Mouse (Mus musculus): ENCODE measurements around the gene Oxa1l. TPM values are rescaled to one million over a fixed set of nuclear protein-coding genes. Genes with fewer than 3 reads are reported as not detected.

The Oxa1l gene
- total and polyA plus RNA-seq, 3 experiments: 43.3 to 143 TPM; not detected in 1

DNA sequence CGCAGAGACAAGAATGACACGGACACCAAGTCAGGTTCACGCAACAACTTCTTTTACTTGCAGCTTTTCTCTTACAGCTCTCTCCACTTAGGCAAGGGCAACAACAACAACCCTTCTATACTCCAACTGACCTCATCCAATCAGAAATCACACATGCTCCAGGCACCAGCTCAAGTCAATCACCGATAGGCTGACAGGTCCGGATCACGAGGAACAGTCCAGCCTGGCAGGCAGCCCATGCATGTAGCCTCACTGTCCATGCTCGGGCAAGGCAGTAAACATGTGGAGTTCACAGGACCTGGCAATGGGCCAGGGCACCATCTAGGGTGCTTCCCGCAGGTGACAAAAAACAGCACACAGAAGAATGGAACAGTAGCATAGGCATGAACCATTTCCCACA, 8.3 kb upstream of the Oxa1l start:
- Histone ChIP-seq H3K4me3 (ENCODE audit: control insufficient read depth in 1 of 2, insufficient read depth in 1 of 2, low read depth in 2 of 2, low read length in 2 of 2) (peak overlapping the region; percentile 60 to 77), H3K79me2 (ENCODE audit: control insufficient read depth, insufficient read depth, low read length, poor library complexity) (no peaks in the 10 kb centered on the region), H3K36me3 (ENCODE audit: control insufficient read depth in 1 of 2, insufficient read depth in 2 of 2, low read length in 2 of 2) (no peaks in the 10 kb centered on the region), H3K9ac (ENCODE audit: control insufficient read depth, low read depth, low read length, poor library complexity, severe bottlenecking) (peak overlapping the region; percentile 55), H3K4me1 (ENCODE audit: control insufficient read depth in 1 of 2, insufficient read depth in 2 of 2, low read length in 2 of 2) (no peaks in the 10 kb centered on the region; a peak in 1 of 4 replicates), H3K27me3 (ENCODE audit: control insufficient read depth in 1 of 2, insufficient read depth in 2 of 2, low read length in 2 of 2) (no peaks in the 10 kb centered on the region), H3K9me3 (replicated peaks; ENCODE audit: insufficient read depth, low read length) (no peaks in the 10 kb centered on the region), H3K27ac (ENCODE audit: control insufficient read depth, low read depth, low read length) (no peak overlapping the region)
- DNase-seq (ENCODE audit: low read depth, low spot score): peak; percentile 85
- TF ChIP-seq POLR2A (IDR thresholded peaks at IDR 0.05; ENCODE audit: control insufficient read depth in 1 of 2, insufficient read depth in 1 of 2, low read depth in 1 of 2, low read length in 2 of 2, poor library complexity in 1 of 2): no peak
- TF ChIP-seq ELF1 (IDR thresholded peaks at IDR 0.05; ENCODE audit: low read depth, low read length): no peak
- peak; percentile 77; the same call in 1 of the 2 replicates for TF ChIP-seq MXI1 (IDR thresholded peaks at IDR 0.05; ENCODE audit: low read depth, low read length)
- TF ChIP-seq NRF1 (IDR thresholded peaks at IDR 0.05; ENCODE audit: insufficient read depth, low read depth, low read length, poor library complexity, severe bottlenecking): no peak
- no peak for TF ChIP-seq CTCF (IDR thresholded peaks at IDR 0.05 in 2 of 3, conservative IDR thresholded peaks at IDR 0.05 in 1 of 3; ENCODE audit: control insufficient read depth in 1 of 3, insufficient read depth in 1 of 3, low read depth in 2 of 3, low read length in 3 of 3, poor library complexity in 1 of 3, severe bottlenecking in 1 of 3)
- peak; percentile 43; the same call in 1 of the 2 replicates for TF ChIP-seq ETS1 (IDR thresholded peaks at IDR 0.05; ENCODE audit: low read depth, low read length)
- no peak for TF ChIP-seq RCOR1 (IDR thresholded peaks at IDR 0.05; ENCODE audit: low read depth, low read length)
- TF ChIP-seq MAZ (IDR thresholded peaks at IDR 0.05; ENCODE audit: low read depth, low read length): no peak
- TF ChIP-seq MAFK (IDR thresholded peaks at IDR 0.05; ENCODE audit: borderline replicate concordance, low read depth, low read length): no peak
- no peak for TF ChIP-seq USF2 (IDR thresholded peaks at IDR 0.05; ENCODE audit: borderline replicate concordance in 1 of 2, insufficient read depth in 1 of 2, low read depth in 1 of 2, low read length in 2 of 2)
- TF ChIP-seq ZKSCAN1 (IDR thresholded peaks at IDR 0.05; ENCODE audit: low read depth, low read length): no peak
- no peak for TF ChIP-seq NELFE (IDR thresholded peaks at IDR 0.05; ENCODE audit: low read depth, low read length)
- no peak for TF ChIP-seq RAD21 (IDR thresholded peaks at IDR 0.05; ENCODE audit: low read depth, low read length)
- 0 out of 2 replicates have a peak, but pooled peaks have one; percentile 64 for TF ChIP-seq MAX (IDR thresholded peaks at IDR 0.05; ENCODE audit: low read length)
- TF ChIP-seq SIN3A (IDR thresholded peaks at IDR 0.05; ENCODE audit: low read length): peak; percentile 80
- no peak for TF ChIP-seq BHLHE40 (IDR thresholded peaks at IDR 0.05; ENCODE audit: borderline replicate concordance, low read depth, low read length)
- no peak for TF ChIP-seq MYC (IDR thresholded peaks at IDR 0.05; ENCODE audit: low read depth, low read length)
- no peak for TF ChIP-seq TAL1 (IDR thresholded peaks at IDR 0.05; ENCODE audit: low read length)
- no peak for TF ChIP-seq TBP (IDR thresholded peaks at IDR 0.05; ENCODE audit: low read depth, low read length)
- TF ChIP-seq USF1 (IDR thresholded peaks at IDR 0.05; ENCODE audit: low read depth, low read length): peak; percentile 39; the same call in 1 of the 2 replicates

DNA sequence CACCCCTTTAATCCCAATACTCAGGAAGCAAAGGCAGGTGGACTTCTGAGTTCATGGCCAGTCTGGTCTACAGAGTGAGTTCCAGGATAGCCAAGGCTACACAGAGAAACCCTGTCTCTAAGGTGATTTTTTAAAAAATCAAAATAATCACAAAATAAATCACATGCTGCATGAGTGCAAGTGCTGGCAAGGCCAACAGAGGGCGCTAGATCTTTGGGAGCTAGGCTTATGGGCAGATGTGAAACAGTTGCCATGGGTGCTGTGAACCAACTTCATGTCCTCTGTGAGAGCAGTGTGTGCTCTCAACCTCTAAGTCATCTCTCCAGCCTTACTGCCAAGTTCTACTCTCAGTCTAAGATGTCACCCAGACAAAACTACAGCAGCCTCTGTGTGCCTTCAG, 6.2 kb upstream of the Oxa1l start:
- Histone ChIP-seq H3K27me3 (ENCODE audit: control insufficient read depth in 1 of 2, insufficient read depth in 2 of 2, low read length in 2 of 2) (no peaks in the 10 kb centered on the region), H3K4me1 (ENCODE audit: control insufficient read depth in 1 of 2, insufficient read depth in 2 of 2, low read length in 2 of 2) (no peaks in the 10 kb centered on the region; a peak in 1 of 4 replicates), H3K79me2 (ENCODE audit: control insufficient read depth, insufficient read depth, low read length, poor library complexity) (no peaks in the 10 kb centered on the region), H3K9ac (ENCODE audit: control insufficient read depth, low read depth, low read length, poor library complexity, severe bottlenecking) (no peak overlapping the region), H3K27ac (ENCODE audit: control insufficient read depth, low read depth, low read length) (no peak overlapping the region), H3K36me3 (ENCODE audit: control insufficient read depth in 1 of 2, insufficient read depth in 2 of 2, low read length in 2 of 2) (no peaks in the 10 kb centered on the region), H3K9me3 (replicated peaks; ENCODE audit: insufficient read depth, low read length) (no peaks in the 10 kb centered on the region), H3K4me3 (ENCODE audit: control insufficient read depth in 1 of 2, insufficient read depth in 1 of 2, low read depth in 2 of 2, low read length in 2 of 2) (no peak overlapping the region)
- DNase-seq (ENCODE audit: low read depth, low spot score): peak; percentile 40
- TF ChIP-seq SMC3 (IDR thresholded peaks at IDR 0.05; ENCODE audit: low read depth, low read length) (peak; percentile 24; the same call in 1 of the 2 replicates), POLR2AphosphoS5 (IDR thresholded peaks at IDR 0.05; ENCODE audit: borderline replicate concordance, low read depth, low read length) (no peak), POLR2AphosphoS2 (IDR thresholded peaks at IDR 0.05; ENCODE audit: low read length) (no peak), MYB (IDR thresholded peaks at IDR 0.05; ENCODE audit: low read depth, low read length) (no peak), RCOR1 (IDR thresholded peaks at IDR 0.05; ENCODE audit: low read depth, low read length) (0 out of 2 replicates have a peak, but pooled peaks have one; percentile 28), JUND (IDR thresholded peaks at IDR 0.05; ENCODE audit: low read depth, low read length) (no peak), CTCF (IDR thresholded peaks at IDR 0.05 in 2 of 3, conservative IDR thresholded peaks at IDR 0.05 in 1 of 3; ENCODE audit: control insufficient read depth in 1 of 3, insufficient read depth in 1 of 3, low read depth in 2 of 3, low read length in 3 of 3, poor library complexity in 1 of 3, severe bottlenecking in 1 of 3) (peak; percentile 45 to 68 (median 60)), USF1 (IDR thresholded peaks at IDR 0.05; ENCODE audit: low read depth, low read length) (peak; percentile 14; the same call in 1 of the 2 replicates), ZKSCAN1 (IDR thresholded peaks at IDR 0.05; ENCODE audit: low read depth, low read length) (no peak), NELFE (IDR thresholded peaks at IDR 0.05; ENCODE audit: low read depth, low read length) (no peak), TBP (IDR thresholded peaks at IDR 0.05; ENCODE audit: low read depth, low read length) (no peak)
